In genomic region chr3:123042308-123042707, GRCm38 (mm10) we compare ENCODE assay signal across 18 mouse cellular contexts. TPM values are rescaled to one million over a fixed set of nuclear protein-coding genes. Genes with fewer than 3 reads are reported as not detected.
"Had no signal": no experiment of that assay in that cellular context is flagged by ENCODE, and none has a peak within 500 bp of the region (broad histone marks: within the 10 kb centered on the region; RNA-seq: fewer than 3 reads in every experiment).

No protein-coding gene starts in this region.

- H3K27me3 ChIP-seq: midbrain, embryonic 12.5 days; neural tube, embryonic 12.5 days; stomach, embryonic 15.5 days had no signal

- DNase-seq: lung, adult 18-20 months; lung, embryonic 14.5 days; lung, postnatal 10 days; lung, postnatal 4 days; midbrain, embryonic 14.5 days; right cerebral cortex, postnatal 14 days; thymus, adult 2 months; thymus, postnatal 25 days; thymus, postnatal 4 days had no signal

- H3K4me3 ChIP-seq: midbrain, embryonic 10.5 days; midbrain, embryonic 12.5 days; neural tube, embryonic 12.5 days; stomach, embryonic 15.5 days had no signal

- H3K36me3 ChIP-seq: midbrain, embryonic 10.5 days; midbrain, embryonic 12.5 days; neural tube, embryonic 12.5 days; stomach, embryonic 15.5 days had no signal

- H3K4me2 ChIP-seq: lung, embryonic 14.5 days; midbrain, embryonic 12.5 days; neural tube, embryonic 12.5 days; stomach, embryonic 15.5 days had no signal

RNA-seq across cellular contexts. Expression of gene Myoz2, which starts 7.5 kb away (rescaled TPM):
- total RNA-seq: megakaryocyte, adult 5-6 weeks; megakaryocyte-erythroid progenitor cell, adult 5-6 weeks; neutrophil, adult 5-6 weeks had no signal
- polyA plus RNA-seq: midbrain, embryonic 10.5 days; midbrain, embryonic 12.5 days; midbrain, embryonic 14.5 days; midbrain, embryonic 16.5 days; spleen, adult 2 months had no signal
